Mouse (Mus musculus) ovary, postnatal 14 days (tissue): ENCODE results near the gene Batf2.
"Not testable (repeated sequence)": the region's sequence is repeated elsewhere in the genome, so short reads cannot be mapped to it uniquely, and the experiment has no call there.

ENCODE experiments used
- DNase-seq: peaks from one replicate; pipeline ENCODE4 v3.0.0; 2022; ENCODE audit warnings: low spot score

The Batf2 gene

DNA sequence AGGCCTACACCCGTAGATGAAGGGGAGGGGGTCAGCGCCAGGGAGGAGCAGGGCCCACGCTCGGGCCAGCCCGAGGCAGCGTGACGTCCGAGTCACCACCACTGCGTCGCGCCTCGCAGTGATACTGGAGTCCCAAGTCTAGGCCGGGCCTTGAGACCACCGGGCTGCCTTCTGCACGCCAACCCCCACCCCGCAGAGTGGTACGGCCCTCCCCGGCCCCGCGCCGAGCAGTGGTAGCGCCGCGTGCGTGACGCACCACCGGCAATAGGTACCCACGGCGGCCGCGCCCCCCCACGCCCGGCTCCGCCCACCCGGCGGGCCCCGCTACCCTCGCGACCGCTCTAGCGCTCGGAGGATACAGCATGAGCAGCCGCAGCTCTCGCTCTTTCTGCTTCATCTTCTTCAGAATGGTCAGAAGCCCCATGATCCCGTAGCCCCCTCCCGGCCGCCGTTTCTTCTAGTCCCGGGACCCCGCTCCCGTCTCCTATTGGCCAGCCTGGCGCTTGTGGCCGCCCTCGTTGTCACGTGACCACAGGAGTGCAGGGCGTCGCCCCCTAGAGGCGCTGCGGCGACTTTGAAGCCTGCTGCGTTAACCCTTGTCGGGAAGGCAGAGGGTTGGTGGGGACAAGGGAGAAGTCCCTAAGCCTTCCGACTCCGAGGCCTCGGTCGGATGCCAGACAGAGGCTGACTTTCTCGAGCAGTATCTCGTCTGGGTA is at the start of gene Batf2:
Batf2 (plus strand) TSS at position 306 of the 716 bp plus-strand sequence.
- peak; percentile 81 for DNase-seq

DNA sequence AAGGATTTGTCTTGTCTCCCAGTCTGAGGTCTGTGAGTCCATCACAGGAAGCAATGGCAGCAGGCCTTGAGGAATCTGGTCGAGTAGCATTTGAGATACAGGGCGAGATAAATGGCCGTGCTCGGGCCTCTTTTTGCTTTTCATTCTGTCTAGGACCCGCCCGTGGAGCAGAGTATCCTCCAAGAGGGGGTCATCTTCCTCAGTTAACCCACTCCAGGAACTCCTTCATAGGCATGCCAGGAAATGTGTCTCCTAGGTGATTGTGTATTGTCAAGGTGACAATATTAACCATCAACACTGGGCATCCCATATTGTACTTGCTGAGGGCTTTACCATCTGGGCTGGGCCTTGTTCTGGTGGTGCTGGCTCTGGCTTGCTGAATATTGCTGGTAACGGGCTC is 46.7 kb upstream of the Batf2 start, which contains the start of gene AC131692.1:
AC131692.1 (plus strand) TSS at position 301 of the 400 bp plus-strand sequence.
- DNase-seq, result no peak

DNA sequence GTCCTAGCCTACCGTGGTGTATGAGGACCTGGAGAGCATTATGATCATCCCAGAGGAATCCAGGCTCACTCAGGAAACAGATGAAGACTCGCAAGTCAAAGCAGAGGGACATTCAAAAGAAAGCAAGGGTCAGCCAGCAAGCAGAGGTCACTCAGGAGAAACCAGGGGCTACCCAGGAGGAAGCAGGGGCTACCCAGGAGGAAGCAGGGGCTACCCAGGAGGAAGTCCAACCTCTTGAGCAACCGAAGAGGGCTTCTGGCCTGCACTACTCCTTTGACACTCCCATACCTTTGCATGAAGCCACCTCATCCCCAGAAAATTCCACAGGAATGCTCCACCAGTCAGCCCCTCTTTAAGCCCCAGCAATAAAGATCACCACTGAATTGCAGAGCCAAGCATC is 42.9 kb upstream of the Batf2 start:
- DNase-seq, result no peak

DNA sequence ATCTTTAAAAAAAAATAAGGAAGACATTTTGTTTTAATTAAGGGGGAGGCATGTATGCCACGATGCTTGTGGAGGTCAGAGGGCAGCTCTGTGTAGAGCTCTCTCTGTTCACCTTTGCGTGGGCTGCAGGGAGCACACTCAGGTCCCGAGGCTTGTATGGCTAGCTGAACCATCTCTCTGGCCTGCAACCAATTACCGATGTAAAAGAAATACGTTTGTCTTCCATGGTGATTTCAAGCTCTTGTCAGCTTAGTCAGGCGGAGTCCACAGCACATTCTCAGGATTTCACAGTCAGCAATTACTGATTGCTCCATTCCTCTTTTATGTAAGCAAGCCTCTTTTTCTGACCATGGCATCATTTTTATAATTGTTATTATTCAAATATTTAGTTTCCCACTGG is 39.6 kb upstream of the Batf2 start:
- no peak for DNase-seq

DNA sequence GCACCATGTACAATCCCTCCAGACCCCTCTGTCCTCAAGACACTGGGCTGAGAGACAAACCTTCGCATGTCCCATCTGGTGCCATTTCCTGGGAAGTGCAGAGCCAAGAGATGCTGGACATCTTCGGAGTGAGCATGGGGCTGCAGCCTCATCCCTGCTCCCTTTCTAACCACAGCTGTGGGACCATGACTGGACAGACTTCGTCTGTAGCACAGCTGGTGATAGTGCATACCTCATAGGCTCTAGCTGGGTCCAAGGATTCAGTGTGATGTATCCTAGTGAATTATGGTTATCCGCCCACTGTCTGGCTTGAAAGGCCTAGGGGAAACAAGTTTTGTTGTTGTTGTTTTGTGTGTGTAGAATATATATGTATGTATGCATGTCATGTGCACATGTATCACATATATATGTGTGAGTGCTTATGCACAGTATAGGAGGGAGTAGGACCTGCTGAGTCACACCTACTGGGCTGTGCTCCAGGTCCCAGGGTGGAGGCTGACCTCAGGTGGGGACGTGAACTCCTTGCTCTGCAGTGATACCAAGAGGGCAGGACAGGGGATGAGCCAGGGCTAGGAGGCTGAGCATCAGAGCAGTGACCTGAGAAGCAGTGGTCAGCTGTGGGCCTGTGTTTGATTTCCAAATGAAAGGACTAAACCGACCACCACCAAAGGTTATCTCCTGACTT is 38.5 kb upstream of the Batf2 start:
- DNase-seq, result no peak

DNA sequence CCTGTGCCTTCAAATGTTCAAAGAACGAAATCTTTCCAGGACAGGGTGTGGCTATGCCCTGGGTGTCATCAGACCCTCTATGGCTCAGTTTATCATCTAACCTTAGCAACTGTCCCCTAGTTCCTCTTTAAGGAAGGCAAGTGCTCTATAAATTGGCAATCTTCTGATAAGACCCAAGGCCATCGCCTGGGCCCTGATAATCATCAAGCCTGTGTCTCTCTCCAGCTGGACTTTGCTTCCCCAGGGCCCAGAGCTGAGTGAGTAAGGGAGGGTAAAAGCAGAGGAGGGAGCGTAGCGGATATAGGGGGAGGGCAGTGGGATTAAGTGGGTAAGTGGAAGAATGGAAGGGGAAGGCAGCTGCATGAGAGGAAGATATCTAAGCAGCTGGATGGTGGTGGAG is 36.3 kb upstream of the Batf2 start:
- no peak for DNase-seq

DNA sequence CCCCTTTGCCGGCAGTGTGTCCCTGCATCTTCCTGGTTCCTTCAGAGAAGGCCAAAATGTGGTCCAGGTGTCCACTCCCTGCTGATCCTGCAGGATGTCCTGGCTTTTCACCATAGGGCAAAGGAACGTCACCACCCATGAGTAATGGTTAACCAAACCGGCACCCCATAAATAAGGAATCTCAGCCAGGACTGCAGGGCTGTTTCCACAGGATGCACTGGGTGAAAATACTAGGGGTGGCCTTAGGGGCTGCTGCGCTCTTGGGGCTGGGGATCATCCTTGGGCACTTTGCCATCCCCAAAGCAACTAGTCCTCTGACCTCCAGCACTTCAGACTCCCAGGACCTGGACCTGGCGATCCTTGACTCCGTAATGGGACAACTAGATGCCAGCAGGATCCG is 35.2 kb upstream of the Batf2 start, which contains the start of gene Naaladl1:
Naaladl1 (plus strand) TSS at position 197 of the 400 bp plus-strand sequence.
- DNase-seq, result no peak

DNA sequence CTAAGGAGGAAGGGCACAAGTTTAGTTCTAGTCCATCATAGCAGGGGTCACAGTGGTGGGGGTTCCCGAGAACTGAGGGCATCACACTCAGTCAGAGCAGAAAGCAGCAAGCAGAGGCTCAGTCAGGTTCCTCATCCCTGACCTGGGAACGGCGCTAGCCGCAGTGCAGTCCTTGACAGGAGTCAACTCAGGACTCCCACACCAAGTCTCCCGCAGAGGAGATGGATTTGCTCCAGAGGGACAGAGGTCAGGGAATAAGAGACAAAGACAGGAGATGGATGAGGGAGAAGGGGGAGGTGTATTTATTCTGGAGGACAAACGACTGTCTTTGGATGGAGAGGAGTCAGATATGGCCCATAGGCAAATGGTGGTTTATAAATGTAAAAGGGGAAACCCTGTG is 27.7 kb upstream of the Batf2 start:
- no peak for DNase-seq

DNA sequence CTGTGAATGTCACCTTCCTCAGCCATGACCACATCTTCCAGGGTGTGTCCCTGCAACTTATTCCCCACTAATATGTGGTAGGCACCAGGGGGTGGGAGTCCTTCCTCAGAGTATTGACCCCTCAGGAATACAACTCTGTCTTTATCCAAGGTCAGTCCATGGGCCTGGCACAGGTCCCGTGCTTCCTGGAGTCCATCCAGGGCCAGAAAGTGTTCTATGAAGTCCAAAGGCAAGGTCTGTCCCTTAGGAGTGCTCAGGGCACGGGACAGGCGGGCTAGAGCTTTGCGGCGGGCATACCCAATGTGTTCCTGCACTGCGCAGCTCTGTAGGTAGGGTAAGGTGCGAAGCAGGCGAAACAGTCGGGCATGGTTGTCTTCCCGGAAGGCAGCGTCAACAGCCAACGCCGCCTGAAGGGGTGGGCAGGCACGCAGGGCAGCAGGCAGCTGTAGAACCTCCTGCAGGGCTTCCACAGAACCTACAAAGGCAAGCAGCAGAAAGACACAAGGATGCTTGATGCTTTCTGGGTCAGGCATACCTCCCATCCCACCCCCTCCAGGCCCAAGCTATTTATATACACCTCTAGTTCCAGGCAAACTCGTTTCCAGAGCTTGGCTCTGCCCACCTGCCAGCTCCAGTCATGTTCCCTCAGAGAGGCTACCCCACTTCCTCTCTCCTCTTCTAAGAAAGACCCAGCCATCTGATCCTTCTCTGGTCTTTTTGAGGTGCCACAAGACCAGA is 24.5 kb upstream of the Batf2 start:
- no peak for DNase-seq

DNA sequence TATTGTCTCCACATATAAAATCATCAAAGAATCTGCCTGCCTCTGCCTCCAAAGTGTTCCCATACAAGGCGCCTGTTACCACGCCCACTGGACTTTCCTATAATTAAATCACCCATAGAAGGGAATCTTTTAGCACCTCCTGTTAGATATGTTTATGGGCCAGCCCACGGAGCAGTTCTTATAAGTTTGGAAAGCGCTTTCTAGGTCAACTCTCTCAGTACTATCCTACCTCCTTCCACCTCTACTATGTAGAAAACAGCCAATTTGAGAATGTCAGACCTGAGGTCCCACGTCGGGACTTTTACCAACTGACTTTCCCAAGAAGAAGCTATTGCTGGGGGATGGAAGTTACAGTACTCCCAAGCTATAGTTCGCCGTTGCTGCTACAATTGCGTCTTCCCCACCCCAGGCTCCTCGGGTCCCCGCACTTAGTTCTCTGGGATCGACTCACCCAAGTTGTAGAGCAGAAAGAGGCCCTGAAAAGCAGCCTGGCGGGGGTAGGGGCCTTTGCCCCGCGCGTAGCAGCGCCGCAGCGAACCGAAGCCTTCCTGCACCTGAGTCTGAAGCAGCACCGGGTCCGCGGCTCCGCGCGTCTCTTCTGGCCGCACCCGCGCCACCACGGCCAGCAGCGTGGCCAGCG is 23.3 kb upstream of the Batf2 start:
- DNase-seq, result no peak

DNA sequence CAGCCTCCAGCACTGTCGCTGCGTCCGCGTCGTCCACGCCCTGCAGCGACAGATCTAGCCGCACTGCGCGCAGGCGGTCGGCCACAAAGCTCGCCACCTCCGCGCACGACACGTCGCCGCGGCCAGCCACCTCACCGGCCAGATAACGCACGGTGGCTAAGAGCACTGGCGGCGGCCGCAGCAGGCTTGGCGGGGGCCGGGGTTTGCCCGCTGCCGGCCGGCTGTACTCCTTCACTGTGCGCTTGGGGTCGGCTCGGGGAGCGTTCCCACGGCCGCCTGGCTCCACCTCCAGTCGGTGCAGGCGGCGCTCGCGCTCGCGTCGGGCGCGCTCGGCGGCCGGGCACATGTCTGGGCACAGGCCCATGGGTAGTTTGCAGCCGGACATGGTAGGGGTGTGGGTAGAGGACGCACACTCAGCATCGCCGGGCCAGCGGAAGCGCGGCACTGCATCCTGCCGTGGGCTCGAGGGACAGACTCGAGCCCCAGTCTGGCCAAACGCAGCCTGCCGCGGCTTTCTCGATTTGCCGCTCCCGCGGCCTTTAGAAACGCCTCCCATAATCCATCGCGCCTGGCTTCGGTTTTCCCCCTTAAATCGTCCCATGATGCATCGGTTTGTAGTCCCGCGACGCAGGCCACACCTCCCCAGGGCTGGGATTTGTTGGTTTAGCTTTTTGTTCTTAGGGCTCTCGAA is 22.7 kb upstream of the Batf2 start, which contains the start of gene Sac3d1:
Sac3d1 (minus strand) TSS at position 665 of the 691 bp plus-strand sequence.
- peak; percentile 79 for DNase-seq

DNA sequence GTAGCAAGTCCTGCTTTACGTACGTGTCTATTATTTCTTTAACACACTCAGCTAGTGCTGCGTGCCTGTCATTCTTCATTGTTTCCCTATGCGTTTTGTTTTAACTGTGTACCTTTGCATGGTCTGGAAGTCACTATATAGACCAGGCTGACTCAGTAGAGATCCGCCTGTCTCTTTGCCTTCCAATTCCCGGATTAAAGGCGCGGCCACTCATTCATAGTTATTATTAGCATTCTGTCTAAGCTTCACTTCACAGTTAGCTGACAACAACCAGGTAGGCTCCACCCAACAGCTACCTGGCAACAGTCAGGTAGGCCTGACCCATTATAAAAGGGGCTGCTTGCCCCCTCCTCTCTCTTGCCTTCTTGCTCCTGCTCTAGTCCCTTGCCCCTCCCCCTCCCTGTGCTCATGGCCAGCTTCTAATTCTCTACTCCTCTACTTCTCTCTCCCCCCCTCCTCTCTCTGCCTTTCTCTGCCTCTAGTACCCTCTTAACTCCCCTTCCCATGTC is 22.1 kb upstream of the Batf2 start:
- no peak for DNase-seq

DNA sequence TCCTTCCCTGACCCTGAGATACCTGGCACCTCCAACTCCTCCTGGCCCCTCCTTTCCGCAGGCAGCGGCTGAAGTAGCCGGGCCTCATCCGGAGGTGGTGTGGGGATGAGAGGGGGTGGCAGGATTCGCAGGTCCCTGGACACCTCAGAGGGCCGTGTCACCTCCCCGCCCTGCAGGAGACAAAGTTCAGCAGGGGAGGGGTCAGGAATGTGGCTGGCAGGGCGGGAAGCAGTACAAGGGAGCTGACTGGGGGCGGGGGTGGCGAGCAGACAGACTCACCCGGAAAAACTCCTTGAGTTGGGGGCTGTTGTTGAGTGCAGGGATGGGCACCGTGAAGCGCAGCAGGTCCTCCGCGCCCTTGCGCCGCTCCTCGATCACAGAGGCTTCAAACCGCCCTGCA is 19.0 kb upstream of the Batf2 start:
- DNase-seq, result no peak

DNA sequence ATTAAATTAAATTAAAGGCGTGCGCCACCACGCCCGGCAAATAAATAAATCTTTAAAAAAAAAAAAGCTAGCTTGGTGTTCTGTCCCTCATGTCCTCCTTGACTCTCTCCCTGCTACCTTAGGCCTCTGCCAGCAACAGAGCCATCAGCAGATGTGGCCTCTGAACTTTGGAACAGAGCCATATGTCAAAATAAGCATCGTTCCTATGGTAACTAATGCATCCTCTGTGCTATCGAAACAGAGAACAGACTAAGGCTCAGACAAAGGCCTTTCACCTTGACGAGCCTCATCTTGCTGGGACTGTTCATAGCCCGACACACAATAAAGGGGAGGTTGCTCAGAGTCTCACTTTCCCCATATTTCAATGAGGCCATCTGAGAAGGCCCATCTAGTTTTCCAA is 17.5 kb upstream of the Batf2 start:
- DNase-seq, result no peak

DNA sequence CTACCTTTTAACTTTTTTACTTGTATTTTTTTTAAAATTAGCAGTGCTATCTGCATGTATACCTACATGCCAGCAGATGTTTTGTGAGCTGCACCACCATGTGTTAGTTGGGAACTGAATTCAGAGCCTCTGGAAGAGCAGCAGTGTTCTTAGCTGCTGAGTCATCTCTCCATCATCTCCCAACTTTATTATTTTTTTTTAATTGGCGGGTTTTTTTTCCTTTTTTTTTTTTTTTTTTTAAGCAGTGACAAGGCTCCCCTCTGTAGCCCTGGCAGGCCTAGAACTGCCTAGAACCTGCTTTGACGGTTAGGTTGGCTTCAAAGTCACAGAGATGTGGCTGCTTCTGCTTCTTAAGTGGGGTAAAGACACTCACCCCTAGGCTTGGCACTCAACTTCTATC is 15.9 kb upstream of the Batf2 start:
- no peak for DNase-seq

DNA sequence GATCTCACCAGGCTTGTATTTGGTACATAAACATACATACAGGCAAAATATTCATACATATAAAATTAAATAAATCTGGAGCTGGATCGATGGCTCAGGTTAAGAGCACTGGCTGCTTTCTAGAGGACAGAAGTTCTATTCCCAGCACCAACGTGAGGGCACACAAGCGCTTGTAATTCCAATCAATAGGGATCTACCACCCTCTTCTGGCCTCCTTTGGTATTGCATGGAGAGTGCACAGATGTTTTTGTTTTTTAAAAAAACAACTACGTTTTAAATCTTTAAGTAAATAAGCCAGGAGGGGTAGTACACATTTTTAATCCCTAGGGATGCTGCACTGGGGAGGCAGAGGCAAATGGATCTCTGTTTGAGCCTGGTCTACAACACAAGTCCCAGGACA is 14.5 kb upstream of the Batf2 start:
- DNase-seq, result peak; percentile 49

DNA sequence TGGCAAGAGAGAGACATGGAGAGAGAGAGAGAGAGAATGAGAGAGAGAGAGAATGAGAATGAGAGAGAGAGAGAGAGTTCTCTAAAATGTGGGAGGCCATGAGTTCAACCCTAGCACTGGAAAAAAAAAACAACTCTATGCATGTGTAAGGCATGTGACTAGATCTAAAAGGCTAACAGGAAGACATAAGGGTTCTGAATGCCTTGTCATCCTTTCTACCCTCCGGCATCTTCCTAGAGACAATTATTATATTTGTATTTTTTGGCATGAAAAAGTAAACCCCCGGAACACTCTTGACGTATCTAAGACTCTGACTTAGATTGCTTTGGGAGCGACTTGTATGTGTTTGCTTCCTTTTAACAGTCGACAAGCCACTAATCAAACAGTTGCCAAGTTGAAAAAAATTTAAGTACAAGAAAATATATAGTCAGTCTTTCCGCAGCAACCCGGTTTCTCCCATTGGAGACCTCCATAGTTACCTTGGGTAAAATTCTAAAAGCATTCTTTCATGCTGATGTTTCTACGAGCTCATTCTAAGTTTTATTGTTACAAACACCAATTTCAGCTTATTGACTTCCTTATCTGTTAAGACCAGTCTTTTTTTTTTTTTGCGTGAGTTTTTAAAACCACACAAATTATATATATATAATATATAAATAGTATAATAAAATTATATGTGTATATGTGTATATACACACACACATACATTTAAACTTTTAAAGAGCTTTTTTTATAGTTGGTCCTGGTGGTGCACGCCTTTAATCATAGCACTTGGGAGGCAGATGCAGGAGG is 13.8 kb upstream of the Batf2 start:
- DNase-seq, result no peak

DNA sequence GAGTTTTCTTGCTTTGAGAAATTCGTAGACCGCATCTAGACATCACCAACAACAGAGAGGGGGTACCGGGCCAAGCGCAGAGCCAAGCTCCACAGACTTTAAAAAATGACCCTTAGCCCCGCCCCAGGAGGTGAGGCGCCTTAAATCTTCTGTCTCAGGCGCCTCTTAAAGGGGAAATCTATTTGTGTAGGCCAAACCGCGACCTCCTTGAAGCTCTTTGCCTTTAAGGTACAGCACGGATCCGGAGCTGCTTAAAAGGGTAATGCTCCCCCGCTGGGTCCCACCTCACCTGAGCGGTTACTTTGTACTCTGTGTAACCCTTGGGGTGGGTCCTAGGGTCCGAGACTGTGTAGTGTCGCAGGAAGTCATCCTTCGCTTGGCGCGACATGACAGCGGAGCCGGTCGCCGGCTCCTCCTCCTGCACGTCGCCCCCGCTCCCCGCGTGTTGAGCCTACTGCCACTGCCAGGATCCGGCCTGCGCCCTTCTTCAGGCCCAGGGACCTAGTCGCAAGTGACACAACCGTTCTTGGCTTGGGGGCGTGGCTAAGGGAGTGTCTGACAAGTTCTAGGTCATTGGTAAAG is 12.9 kb upstream of the Batf2 start, which contains the start of gene Snx15:
Snx15 (minus strand) TSS at position 545 of the 582 bp plus-strand sequence.
- DNase-seq, result peak; percentile 79

DNA sequence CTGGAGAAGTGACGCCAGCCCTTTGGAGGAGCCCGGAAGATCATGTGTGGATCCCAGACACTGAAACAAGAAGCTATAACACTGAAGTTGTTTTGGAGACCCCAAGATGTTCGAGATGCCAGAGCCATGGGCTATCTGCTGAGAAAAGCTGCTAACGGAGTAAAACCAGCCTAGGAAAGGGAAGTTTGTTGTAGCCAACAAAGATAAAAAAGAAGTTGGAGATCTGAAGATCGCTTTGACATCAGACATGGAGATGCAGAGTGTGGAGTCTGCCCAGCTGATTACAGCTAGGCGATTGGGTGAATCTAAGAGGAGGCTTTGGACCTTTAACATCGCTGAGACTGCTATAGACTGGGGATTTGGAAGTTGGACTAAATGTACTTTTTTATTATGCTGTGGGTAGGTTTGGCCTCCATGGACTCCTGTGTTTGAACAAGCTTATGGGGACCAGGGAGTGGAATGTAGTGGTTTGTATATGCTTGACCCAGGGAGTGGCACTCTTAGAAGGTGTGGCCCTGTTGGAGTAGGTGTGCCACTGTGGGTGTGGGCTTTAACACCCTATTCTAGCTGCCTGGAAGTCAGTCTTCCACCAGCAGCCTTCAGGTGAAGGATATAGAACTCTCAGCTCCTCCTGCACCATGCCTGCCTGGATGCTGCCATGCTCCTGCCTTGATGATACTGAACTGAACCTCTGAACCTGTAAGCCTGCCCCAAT is 10.2 kb upstream of the Batf2 start:
- not testable (repeated sequence) for DNase-seq
